Mouse (Mus musculus) CH12.LX (cell line): ENCODE measurements around the gene Acaca. TPM values are rescaled to one million over a fixed set of nuclear protein-coding genes. Genes with fewer than 3 reads are reported as not detected.

ENCODE experiments used
- DNase-seq: peaks from one replicate; pipeline ENCODE4 v3.0.0-alpha.2; 2013; ENCODE audit errors: extremely low read depth
- H3K27ac ChIP-seq: 2 replicates; pipeline ENCODE4 v1.5.1; 2012; ENCODE audit warnings: low read depth, mild to moderate bottlenecking, control low read depth, moderate library complexity; ENCODE audit not compliant: insufficient read depth
- H3K27me3 ChIP-seq: replicated peaks from 2 replicates; pipeline ENCODE3; 2012; ENCODE audit warnings: inconsistent platforms
- H3K36me3 ChIP-seq, 2 experiments: replicated peaks in 1 of 2; 2 replicates each; pipeline versions ENCODE3 to v1.6.1; 2012; ENCODE audit warnings: inconsistent platforms in 1 of 2, low read length in 1 of 2, mild to moderate bottlenecking in 1 of 2, mixed read lengths in 1 of 2, moderate library complexity in 1 of 2; ENCODE audit not compliant: control insufficient read depth in 1 of 2, insufficient read depth in 1 of 2
- H3K4me1 ChIP-seq, 2 experiments: 2 replicates each; pipeline ENCODE4 v1.6.1; 2012; ENCODE audit warnings: inconsistent platforms in 1 of 2, moderate library complexity in 1 of 2; ENCODE audit not compliant: insufficient read depth in 2 of 2, control insufficient read depth in 1 of 2
- H3K4me2 ChIP-seq: 2 replicates; pipeline ENCODE4 v1.6.1; 2012; ENCODE audit warnings: low read depth, mild to moderate bottlenecking, control low read depth; ENCODE audit not compliant: poor library complexity, insufficient read depth, severe bottlenecking
- H3K4me3 ChIP-seq, 3 experiments: fragments of 150-350 bp in 1 of 3; sonication (generic) in 1 of 3; replicated peaks in 1 of 3; 2 replicates each; pipeline versions ENCODE3 to v1.5.1; 2011 to 2012; ENCODE audit warnings: low read depth in 2 of 3, low read length in 2 of 3, mild to moderate bottlenecking in 2 of 3, moderate library complexity in 2 of 3, control low read depth in 1 of 3, improper control_type of control experiment in 1 of 3, inconsistent platforms in 1 of 3, mixed read lengths in 1 of 3; ENCODE audit not compliant: poor library complexity in 1 of 3
- H3K79me2 ChIP-seq: replicated peaks from 2 replicates; pipeline ENCODE4 v1.6.1; 2012; ENCODE audit warnings: mild to moderate bottlenecking, moderate library complexity; ENCODE audit not compliant: control insufficient read depth, poor library complexity, insufficient read depth, severe bottlenecking; ENCODE audit errors: extremely low read depth
- H3K9ac ChIP-seq: 2 replicates; pipeline ENCODE4 v1.6.1; 2012; ENCODE audit warnings: low read depth, mild to moderate bottlenecking, control low read depth, moderate library complexity; ENCODE audit not compliant: insufficient read depth
- H3K9me3 ChIP-seq: replicated peaks from 2 replicates; pipeline ENCODE3; 2012; ENCODE audit warnings: low read length, inconsistent platforms, mixed read lengths
- BHLHE40 ChIP-seq: IDR thresholded peaks from 2 replicates; pipeline ENCODE4 v1.6.1; 2011; ENCODE audit warnings: mild to moderate bottlenecking, low read depth, low read length, improper control_type of control experiment
- CHD2 ChIP-seq: IDR thresholded peaks from 2 replicates; pipeline ENCODE4 v1.6.1; 2011; ENCODE audit warnings: low read length, improper control_type of control experiment
- E2F4 ChIP-seq: IDR thresholded peaks from 2 replicates; pipeline ENCODE4 v1.6.1; 2011; ENCODE audit warnings: low read depth, low read length, improper control_type of control experiment; ENCODE audit not compliant: insufficient replicate concordance
- ELF1 ChIP-seq: IDR thresholded peaks from 2 replicates; pipeline ENCODE4 v1.6.1; 2014; ENCODE audit warnings: low read depth, mild to moderate bottlenecking, inconsistent platforms, low read length, improper control_type of control experiment
- ETS1 ChIP-seq: conservative IDR thresholded peaks from 2 replicates; pipeline ENCODE4 v1.6.1; 2012; ENCODE audit warnings: low read depth, mild to moderate bottlenecking, inconsistent platforms, low read length, improper control_type of control experiment, moderate library complexity
- IRF4 ChIP-seq: IDR thresholded peaks from 2 replicates; pipeline ENCODE4 v1.6.1; 2014; ENCODE audit warnings: low read depth, mild to moderate bottlenecking, inconsistent platforms, low read length, improper control_type of control experiment
- JUND ChIP-seq: conservative IDR thresholded peaks from 2 replicates; pipeline ENCODE4 v1.6.1; 2011; ENCODE audit warnings: low read depth, low read length, improper control_type of control experiment
- KAT2A ChIP-seq: IDR thresholded peaks from 2 replicates; pipeline ENCODE4 v1.6.1; 2012; ENCODE audit warnings: low read length, improper control_type of control experiment, inconsistent platforms; ENCODE audit not compliant: insufficient replicate concordance
- MAFK ChIP-seq: IDR thresholded peaks from 2 replicates; pipeline ENCODE4 v1.6.1; 2011; ENCODE audit warnings: low read length, improper control_type of control experiment; ENCODE audit not compliant: insufficient replicate concordance
- MAX ChIP-seq: IDR thresholded peaks from 2 replicates; pipeline ENCODE4 v1.6.1; 2011; ENCODE audit warnings: low read length, improper control_type of control experiment
- NRF1 ChIP-seq: IDR thresholded peaks from 2 replicates; pipeline ENCODE4 v1.6.1; 2014; ENCODE audit warnings: low read depth, mild to moderate bottlenecking, inconsistent platforms, low read length, improper control_type of control experiment, moderate library complexity
- PAX5 ChIP-seq: IDR thresholded peaks from 2 replicates; pipeline ENCODE4 v1.6.1; 2012; ENCODE audit warnings: low read length, inconsistent platforms, mixed read lengths
- POLR2A ChIP-seq: IDR thresholded peaks from 2 replicates; pipeline ENCODE4 v1.6.1; 2011; ENCODE audit warnings: low read depth, mild to moderate bottlenecking, improper control_type of control experiment, low read length
- RAD21 ChIP-seq: IDR thresholded peaks from 2 replicates; pipeline ENCODE4 v1.6.1; 2011; ENCODE audit warnings: low read depth, mild to moderate bottlenecking, low read length, improper control_type of control experiment, moderate library complexity
- USF2 ChIP-seq: conservative IDR thresholded peaks from 2 replicates; pipeline ENCODE4 v1.6.1; 2011; ENCODE audit warnings: low read depth, low read length, improper control_type of control experiment
- ZC3H11A ChIP-seq: IDR thresholded peaks from 2 replicates; pipeline ENCODE4 v1.6.1; 2012; ENCODE audit warnings: low read depth, mild to moderate bottlenecking, inconsistent platforms, low read length, improper control_type of control experiment
- ZKSCAN1 ChIP-seq: IDR thresholded peaks from 2 replicates; pipeline ENCODE4 v1.6.1; 2012; ENCODE audit warnings: low read depth, inconsistent platforms, low read length, improper control_type of control experiment, borderline replicate concordance
- ZMIZ1 ChIP-seq: IDR thresholded peaks from 2 replicates; pipeline ENCODE4 v1.6.1; 2012; ENCODE audit warnings: low read depth, mild to moderate bottlenecking, inconsistent platforms, low read length, improper control_type of control experiment
- ZNF384 ChIP-seq: IDR thresholded peaks from 2 replicates; pipeline ENCODE4 v1.6.1; 2012; ENCODE audit warnings: low read depth, low read length, improper control_type of control experiment, inconsistent platforms
- dilution Hi-C: fragments of 300-500 bp; cut with MboI; formaldehyde crosslinking; loops from 2 replicates; pipeline ENCODE4 v1.14.3; 2020; ENCODE audit warnings: low sequenced_read_pairs; ENCODE audit not compliant: extremely low pct_unique_long_range_greater_than_20kb, extremely low pct_ligation_motif_present
- in situ Hi-C: fragments of 300-500 bp; cut with MboI; formaldehyde crosslinking; loops from 3 replicates; pipeline ENCODE4 v1.14.3; 2019; ENCODE audit warnings: low sequenced_read_pairs, low pct_ligation_motif_present, low pct_unique_long_range_greater_than_20kb, mixed read lengths
- polyA plus RNA-seq: library from polyadenylated mRNA; unstranded; fragments of >175 nt; gene quantifications from 2 replicates; pipeline ENCODE4 v1.2.1, GENCODE M21; 2012; ENCODE audit warnings: low read depth; ENCODE audit not compliant: insufficient read length
- total RNA-seq, 2 experiments: library from RNA; depleted of rRNA; stranded (reverse); fragments of 300-350 nt in 1 of 2; fragments of >200 nt in 1 of 2; gene quantifications; 2 replicates each; pipeline ENCODE4 v1.2.3; 2012 to 2014

Gene Acaca
- total and polyA plus RNA-seq, 3 experiments = 36.9 to 62.6 (median 61.7) TPM

GRCm38 (mm10) chr11:84079887-84080286 is 49.6 kb upstream of the Acaca start:
- TF ChIP-seq ZKSCAN1 = no peak
- no peak for TF ChIP-seq ZMIZ1
- TF ChIP-seq BHLHE40 = no peak
- TF ChIP-seq MAFK = no peak
- TF ChIP-seq MAX = no peak
- no peak for TF ChIP-seq ZNF384
- TF ChIP-seq ZC3H11A = no peak
- no peak for TF ChIP-seq IRF4
- no peak for TF ChIP-seq RAD21
- TF ChIP-seq CHD2 = no peak
- Histone ChIP-seq H3K4me2 (no peak overlapping the region), H3K9me3 (no peaks in the 10 kb centered on the region), H3K4me1 (peaks cover 0 to 6% of the 10 kb centered on the region in 2 experiments; a peak in 2 of 4 replicates), H3K36me3 (peaks cover 27 to 72% of the 10 kb centered on the region in 2 experiments), H3K9ac (no peak overlapping the region), H3K27ac (no peak overlapping the region), H3K79me2 (no peaks in the 10 kb centered on the region), H3K27me3 (no peaks in the 10 kb centered on the region), H3K4me3 (no peak overlapping the region)
- dilution Hi-C loops = no loop called here
- DNase-seq = no peak
- in situ Hi-C loops = no loop called here

- in situ Hi-C loops (no loop called here), dilution Hi-C loops (no loop called here)
- peaks cover 0 to 5% of the 10 kb centered on the region in 2 experiments; a peak in 1 of 4 replicates for H3K4me1 ChIP-seq
- DNase-seq = no peak
- no peak overlapping the region for H3K27ac ChIP-seq
- H3K4me2 ChIP-seq = no peak overlapping the region
- no peaks in the 10 kb centered on the region for H3K79me2 ChIP-seq
- TF ChIP-seq PAX5 (no peak), ETS1 (no peak), ZNF384 (no peak), KAT2A (no peak), POLR2A (no peak), NRF1 (no peak), ZMIZ1 (no peak), USF2 (no peak), E2F4 (no peak), JUND (no peak), RAD21 (no peak), ELF1 (no peak)
- no peak overlapping the region for H3K9ac ChIP-seq
- H3K9me3 ChIP-seq = no peaks in the 10 kb centered on the region
- H3K36me3 ChIP-seq = peaks cover 27 to 75% of the 10 kb centered on the region in 2 experiments
- H3K27me3 ChIP-seq = no peaks in the 10 kb centered on the region
- H3K4me3 ChIP-seq = no peak overlapping the region
Measured at GRCm38 (mm10) chr11:84080327-84080726, 49.1 kb upstream of the Acaca start.
